Mouse (Mus musculus) MEL-GATA-1-ER (cell line): ENCODE measurements around the gene Pfkp.

Experiments used
- DNase-seq: peaks from one replicate; pipeline ENCODE4 v3.0.0-alpha.2; 2012; ENCODE audit warnings: low read depth; ENCODE audit errors: extremely low read depth

Pfkp gene

DNA sequence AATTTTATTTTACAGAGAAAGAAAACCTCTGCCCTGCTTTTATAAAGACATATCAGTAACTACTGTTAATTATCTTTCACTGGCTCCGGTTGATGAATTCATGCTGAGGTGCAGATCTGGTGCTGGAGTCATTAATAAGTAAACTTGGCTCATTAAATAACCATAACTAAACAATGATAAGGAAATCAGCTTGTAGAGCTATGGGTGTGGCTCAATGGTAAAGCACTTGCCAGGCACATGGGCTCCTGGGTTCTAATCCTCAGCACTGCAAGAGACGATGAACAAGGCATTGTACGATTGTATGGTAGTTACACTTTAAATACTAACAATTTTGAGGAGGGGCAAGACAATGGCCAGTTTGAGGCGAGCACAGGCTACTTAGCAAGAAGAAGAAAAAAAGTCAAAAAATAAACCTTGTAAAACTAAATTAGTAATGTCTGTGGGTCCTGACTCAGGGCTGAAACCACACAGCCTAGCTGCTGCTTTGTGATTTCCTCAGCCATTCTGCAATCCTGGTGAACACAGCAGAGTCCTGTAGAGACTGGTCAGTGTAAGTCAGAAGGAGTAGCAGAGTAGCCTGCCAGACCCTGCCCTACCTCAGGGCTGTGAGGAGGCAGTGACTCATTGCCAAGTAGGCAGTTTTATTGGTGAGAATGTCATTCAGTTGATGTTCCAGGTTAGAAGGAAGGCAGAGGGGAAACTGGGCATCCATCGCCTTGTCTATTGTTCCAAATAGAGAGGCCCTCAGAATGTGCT is 34.7 kb downstream of the Pfkp start:
- DNase-seq, result no peak

DNA sequence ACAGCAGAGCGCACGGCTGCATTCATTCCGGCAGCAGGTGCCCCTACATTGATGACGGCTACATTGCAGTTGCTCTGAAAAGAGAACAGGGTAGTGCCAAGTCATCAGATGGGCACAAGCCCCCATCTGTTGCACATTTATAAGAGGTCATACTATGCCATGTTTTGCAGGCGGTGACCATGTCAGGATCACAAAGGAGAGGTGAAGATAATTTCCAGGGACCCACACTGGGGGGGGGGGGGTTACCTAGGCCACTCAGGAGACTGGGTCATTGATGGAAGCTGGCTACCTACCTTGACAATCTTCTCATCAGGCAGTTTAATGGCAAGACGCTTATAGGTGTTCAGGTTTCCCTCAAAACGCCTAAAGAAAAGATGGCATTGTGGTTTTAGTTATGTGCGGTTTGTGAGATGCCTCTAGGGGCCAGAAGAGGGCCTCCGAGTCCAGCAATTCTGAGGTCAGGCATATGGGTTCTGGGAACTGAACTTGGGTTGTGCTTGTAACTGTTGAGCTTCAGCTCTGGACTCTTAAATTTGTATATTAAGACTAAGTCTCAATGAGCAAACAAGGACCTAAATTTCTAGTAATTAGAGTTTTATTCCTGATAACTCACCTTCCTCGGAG is 45.7 kb downstream of the Pfkp start:
- DNase-seq, result no peak

DNA sequence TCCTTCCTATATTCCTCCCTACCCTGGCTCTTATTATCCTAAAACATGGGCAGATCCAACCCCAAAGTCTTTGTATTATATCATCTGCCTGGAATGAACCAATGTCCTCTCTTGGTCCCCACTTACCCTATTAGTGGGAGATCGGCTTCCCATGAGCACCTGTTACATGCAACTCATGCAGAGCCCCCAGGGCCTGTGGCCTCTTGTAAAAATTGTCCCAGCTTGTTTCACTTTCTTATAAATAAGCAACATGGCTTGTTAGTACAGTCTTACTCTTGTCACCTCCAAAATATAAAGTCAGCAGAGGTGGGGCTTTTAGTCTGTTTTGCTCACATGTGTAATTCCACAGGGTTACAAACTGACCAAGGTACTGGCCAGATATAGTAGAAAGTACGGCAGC is 46.9 kb downstream of the Pfkp start:
- DNase-seq, result no peak

DNA sequence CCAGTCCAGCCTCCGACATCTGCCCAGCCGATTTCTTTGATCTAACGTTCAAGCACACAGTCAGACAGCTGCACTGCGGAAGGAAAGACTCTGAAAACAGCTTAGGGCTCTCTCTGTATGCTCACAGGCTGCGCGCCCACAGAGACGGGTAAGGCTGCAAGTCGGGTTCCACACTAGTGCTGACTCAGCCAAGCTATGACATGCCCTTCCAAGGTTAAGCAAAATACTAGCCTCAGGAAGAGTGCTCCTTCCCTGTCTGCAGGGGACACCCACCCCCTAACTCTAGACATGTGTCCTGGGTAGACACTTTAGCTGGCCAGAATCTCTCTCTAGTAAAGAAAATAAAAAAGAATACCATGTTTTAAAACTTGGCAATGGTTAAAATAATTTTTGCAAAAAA is 48.0 kb downstream of the Pfkp start:
- no peak for DNase-seq

DNA sequence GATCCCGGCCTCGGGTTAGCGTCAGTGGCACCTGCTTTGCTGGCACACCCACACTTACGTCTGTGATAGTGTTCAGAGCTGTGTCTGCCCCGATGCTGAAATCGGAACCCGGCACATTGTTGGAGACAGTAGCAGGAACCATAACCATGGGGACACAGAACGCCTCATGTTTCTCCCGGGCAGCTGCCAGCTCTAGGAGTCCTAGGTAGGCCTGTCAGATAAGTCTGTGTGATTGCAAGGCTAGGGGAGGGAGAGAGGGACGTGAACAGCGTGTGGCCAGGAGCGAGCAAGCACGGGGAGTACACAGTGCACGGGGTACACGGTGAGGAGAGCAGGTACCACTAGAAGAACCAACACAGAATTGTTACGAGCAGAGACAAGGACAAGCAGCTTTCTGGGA is 50.8 kb downstream of the Pfkp start:
- no peak for DNase-seq

DNA sequence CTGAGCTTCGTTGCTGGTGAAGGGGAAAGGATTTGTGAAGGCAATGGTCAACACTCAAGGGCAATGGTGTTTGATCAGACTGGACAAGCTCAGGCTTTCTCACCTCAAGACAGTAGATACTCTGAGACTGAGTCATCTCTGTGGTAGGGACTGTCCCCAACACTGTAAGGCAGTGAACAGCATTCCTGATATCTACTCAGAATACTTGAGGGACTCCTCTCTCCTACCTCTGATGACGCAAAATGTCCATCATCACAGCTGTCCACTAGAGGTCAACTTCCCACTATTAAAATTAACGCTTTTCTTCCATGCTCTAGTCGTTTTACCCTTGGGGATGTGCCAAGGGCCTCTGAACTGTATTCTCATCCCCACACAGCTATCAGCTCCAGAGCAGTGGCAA is 53.2 kb downstream of the Pfkp start:
- DNase-seq, result no peak

DNA sequence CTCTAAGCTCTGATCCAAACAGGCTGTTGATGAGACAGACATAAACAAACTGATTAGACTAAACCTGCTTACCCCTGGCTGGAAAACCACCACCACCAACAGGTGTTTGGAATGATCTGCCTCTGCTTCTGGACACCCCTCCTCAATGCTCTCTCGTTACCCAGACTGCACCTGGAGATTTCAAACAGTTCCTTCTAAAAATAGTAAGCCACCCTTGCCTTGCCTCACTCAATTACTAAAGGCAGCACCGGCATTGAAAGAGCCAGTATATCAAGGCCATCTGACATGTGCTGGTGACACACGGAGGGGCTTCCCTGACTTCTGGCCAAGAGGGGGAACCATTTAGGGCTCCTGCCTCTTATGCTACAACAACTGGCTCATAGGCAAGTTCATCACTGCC is 57.7 kb downstream of the Pfkp start:
- DNase-seq, result no peak

DNA sequence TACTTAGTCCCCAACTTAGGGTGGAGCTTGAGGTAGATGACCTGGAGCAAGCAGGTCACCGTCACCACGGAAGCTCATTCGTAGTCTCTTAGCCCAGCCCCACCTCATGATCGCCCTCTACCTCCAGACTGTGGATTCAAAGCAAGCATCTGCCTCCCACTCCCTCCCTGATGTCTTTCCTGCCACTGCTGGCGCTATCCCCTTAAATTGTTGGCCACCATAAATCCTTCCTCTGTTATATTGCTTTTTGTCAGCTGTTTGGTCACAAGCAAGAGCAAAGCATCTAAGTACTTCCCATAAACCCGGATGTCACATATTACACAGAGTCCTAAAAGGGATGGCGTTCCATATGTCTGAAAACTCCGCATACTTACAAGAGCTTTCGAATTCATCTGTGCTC is 62.6 kb downstream of the Pfkp start:
- no peak for DNase-seq

DNA sequence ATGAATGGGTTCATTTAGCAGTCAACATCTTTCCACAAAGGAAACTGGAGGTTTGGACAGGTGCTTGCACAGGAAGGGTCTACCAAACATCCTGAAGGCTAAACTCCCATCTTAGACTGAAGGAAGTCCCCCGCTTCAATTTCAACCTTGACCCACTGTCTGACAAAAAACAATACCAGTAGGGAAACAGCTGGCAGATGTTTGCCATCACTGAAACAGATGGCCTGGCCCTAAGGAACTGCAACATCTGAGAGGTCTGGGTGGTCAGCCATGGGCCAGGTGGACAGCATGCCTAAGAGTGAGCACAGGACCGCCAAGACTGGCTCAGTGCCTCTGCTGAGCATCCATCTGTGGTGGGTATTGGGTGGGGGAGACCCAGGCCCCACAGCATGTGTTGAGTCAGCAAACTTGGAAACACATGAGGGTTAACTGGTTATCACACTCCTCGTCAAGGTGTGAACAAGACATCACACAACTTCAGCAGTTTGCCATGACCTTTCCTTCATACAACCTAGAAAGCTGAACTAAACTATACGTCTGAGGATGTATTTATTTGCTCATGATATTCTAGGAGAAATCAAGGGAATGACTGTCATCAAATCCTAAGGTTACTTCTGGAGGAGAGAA is 65.0 kb downstream of the Pfkp start:
- no peak for DNase-seq

DNA sequence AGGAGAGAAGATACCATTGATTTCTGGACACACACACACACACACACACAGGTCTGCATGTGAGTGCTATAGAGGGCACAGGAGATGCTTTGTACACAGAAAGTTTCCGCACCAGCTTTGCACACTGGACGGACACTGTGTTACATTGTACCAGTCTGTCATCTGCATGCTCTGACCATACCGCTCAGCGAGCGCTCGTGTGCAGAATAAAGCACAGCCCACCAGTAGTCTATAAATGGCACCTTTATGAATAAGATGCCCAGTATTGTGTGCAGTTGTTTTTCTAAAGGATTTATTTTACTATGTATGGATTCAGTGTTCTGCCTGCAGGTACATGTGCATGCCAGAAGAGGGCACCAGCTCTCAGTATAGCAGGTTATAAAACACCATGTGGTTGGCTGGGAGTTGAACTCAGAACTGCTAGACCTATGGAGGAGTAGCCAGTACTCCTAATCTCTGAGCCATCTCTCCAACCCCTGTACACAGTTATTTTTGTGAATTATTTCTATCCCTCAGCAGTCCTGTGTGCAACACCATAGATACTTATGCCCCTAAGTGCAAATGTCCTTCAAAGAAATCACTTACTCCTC is 72.6 kb downstream of the Pfkp start:
- peak; percentile 22 for DNase-seq

DNA sequence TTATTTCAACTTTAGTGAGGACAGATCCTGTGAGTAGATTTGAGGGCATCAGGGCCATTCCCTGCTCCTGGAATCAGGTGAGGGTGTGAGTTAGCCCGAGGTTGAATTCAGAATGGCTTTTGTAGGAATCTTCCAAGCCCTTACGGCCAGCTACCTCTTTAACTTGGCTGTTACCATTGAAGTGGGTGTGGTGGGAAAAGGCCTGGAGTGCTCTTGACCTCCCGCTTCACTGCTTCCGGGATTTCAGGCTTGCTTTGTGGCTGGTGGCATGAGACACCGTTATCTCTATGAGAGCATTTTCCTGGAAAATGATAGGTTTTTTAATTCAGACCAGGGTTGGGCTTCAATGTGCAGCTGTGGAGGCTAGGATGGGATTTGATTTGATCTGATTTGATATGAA is 83.0 kb downstream of the Pfkp start:
- DNase-seq, result no peak

DNA sequence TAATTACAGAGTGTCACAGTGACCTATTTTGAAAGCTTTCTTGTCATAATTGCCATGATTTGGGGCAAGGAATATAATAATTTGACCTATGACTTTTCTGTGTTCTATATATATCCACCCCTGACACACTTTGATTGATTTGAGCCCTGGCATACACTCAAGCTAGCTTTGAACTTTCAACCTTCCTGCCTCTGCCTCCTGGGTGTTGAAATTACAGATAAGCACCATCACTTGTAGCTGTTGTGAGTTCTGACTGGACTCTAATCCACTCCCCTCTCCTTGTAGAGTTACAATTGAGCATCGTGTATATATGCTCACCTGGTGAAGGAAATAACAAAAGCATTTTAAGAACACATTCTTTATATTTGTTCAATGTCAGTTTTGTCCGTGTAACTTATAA is 86.2 kb downstream of the Pfkp start:
- DNase-seq, result no peak

DNA sequence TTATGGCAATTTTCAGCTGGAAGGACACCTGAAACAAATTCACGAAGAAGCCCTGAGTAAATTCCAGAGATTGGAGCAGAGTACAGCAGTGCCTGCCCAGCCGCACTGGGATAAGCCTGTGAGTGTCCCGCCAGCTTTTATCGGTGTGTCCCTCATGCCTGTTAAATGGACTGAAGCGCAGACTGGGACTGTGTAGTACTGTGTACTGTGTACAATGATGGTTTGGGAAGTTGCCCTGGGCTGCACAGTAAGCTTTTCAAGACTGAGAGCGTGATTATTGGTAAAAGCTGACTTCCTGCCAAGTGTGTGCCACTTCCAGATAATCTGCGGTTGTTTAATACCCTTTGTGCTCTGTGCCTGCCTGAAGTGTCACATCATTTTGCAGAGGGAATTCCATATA is 90.8 kb downstream of the Pfkp start:
- no peak for DNase-seq

DNA sequence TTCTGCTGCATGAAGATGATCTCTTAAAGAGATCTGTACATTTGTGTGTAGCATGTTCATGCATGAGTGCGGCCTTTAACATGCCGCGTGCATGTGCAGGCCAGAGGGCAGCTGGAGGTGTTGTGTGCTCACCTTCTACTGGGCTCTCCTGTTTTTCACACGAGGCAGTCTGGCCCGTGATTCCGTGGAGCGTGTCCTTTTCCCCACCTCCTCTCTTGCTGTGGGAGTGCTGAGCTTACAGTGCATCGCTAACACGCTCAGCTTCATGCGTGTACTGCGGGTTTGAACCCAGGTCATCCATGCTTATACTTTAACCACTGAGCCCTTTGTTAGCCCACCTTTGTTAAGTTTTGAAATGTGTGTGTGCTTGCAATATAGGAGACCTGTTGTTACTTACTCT is 92.9 kb downstream of the Pfkp start:
- no peak for DNase-seq

DNA sequence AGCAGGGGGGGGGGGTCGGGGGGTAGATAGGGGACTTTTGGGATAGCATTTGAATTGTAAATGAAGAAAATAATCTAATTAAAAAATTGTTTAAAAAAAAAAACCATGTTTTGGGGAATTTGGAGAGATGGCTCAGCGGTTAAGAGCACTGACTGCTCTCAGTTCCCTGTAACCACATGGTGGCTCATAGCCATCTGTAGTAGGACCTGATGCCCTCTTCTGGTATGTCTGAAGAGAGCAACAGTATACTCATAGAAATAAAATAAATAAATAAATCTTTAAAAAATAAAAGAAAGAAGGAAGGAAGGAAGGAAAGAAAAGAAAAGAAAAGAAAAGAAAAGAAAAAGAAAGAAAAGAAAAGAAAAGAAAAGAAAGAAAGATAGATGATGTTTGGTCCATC is 94.9 kb downstream of the Pfkp start:
- no peak for DNase-seq

DNA sequence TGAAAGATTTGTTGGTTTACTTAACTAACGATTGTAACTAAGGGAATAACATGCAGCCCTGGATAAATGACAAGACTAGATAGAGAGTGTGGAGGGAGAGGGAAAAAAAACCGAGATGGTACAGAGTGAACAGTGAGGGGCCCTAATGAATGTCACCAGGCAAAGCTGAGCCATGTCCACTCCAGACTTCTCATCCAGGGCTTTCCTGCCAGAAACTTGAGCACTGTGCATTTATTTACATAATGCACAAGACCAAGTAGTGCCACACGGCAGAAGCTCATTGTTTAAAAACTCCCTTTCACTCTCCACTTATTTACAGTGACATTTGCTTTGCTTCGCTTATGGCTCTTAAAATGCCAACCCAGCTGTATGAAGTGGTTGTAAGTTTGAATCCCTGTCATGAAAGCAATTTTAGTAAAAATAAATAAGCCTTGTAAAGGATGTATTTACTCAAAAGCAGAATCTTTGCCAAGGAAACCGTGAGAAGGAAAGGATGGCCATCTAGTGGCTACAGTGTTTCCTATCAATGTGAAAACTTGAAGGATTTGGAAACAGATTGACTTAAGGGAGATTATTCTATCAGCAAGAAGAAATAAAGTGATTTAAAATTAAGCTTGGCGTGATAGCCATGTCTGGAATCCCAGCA is 113.2 kb downstream of the Pfkp start:
- no peak for DNase-seq

DNA sequence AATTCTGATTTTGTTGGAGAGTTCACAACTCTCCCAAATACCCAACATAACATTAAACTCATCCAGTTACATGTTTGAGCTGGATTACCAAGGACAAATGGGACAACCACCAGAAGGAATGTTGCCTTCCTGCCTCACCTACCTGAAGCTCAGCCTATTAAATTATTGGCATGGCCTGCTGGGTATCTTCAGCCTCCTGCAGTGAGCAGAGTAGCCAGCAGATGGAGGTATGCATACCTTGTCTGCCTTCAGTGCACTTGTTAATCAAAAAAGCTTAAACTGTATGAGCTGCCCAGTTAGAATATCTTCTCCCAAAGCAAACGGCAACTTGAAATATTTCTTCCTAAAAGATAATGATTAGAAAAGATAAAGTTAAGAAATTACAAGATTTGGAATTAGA is 115.9 kb downstream of the Pfkp start:
- DNase-seq, result no peak
